Mouse (Mus musculus) T-helper 1 cell (primary cell): ENCODE results near the gene Ipcef1.

Experiments used
- in situ Hi-C: fragments of 300-600 bp; cut with MboI, MseI; formaldehyde crosslinking; loops from one replicate; pipeline ENCODE4 v1.15.1; 2025; ENCODE audit warnings: high pct_unique_total_duplicates

The Ipcef1 gene

GRCm38 (mm10) chr10:7052315-7053017 is at the start of gene Ipcef1:
Gene Ipcef1 (minus strand): TSS chr10:7052478.
- in situ Hi-C loops = no loop called here

GRCm38 (mm10) chr10:7077971-7078370 is 25.7 kb upstream of the Ipcef1 start:
- in situ Hi-C loops = loop anchor here (5.0 to 10.0 kb wide), 2 partner anchors 186 to 1043 kb away; no protein-coding TSS in a partner anchor

- in situ Hi-C loops = loop anchor here (5.0 to 10.0 kb wide), 2 partner anchors 185 to 1043 kb away; no protein-coding TSS in a partner anchor
Measured at GRCm38 (mm10) chr10:7077389-7077808, 25.1 kb upstream of the Ipcef1 start.

GRCm38 (mm10) chr10:7076662-7077211 is 24.5 kb upstream of the Ipcef1 start:
- in situ Hi-C loops = loop anchor here (5.0 to 10.0 kb wide), 2 partner anchors 184 to 1042 kb away; no protein-coding TSS in a partner anchor

GRCm38 (mm10) chr10:7076201-7076600 is 23.9 kb upstream of the Ipcef1 start:
- in situ Hi-C loops = loop anchor here (5.0 to 10.0 kb wide), 2 partner anchors 184 to 1041 kb away; no protein-coding TSS in a partner anchor

- in situ Hi-C loops = loop anchor here (5.0 to 10.0 kb wide), 2 partner anchors 183 to 1041 kb away; no protein-coding TSS in a partner anchor
Measured at GRCm38 (mm10) chr10:7075661-7076060, 23.4 kb upstream of the Ipcef1 start.

- in situ Hi-C loops = loop anchor here (10.0 kb wide), 1 partner anchor 1039 kb away; no protein-coding TSS in a partner anchor
Measured at GRCm38 (mm10) chr10:7074231-7074630, 22.0 kb upstream of the Ipcef1 start.

GRCm38 (mm10) chr10:7070924-7071323 is 18.6 kb upstream of the Ipcef1 start:
- in situ Hi-C loops = loop anchor here (10.0 kb wide), 1 partner anchor 1036 kb away; no protein-coding TSS in a partner anchor

GRCm38 (mm10) chr10:7070100-7070835 is 18.0 kb upstream of the Ipcef1 start:
- in situ Hi-C loops = loop anchor here (10.0 kb wide), 1 partner anchor 1035 kb away; no protein-coding TSS in a partner anchor

- in situ Hi-C loops = no loop called here
Measured at GRCm38 (mm10) chr10:7069090-7069489, 16.8 kb upstream of the Ipcef1 start.

GRCm38 (mm10) chr10:7068608-7069007 is 16.3 kb upstream of the Ipcef1 start:
- in situ Hi-C loops = no loop called here

- in situ Hi-C loops = no loop called here
Measured at GRCm38 (mm10) chr10:7063752-7064457, 11.6 kb upstream of the Ipcef1 start.

- in situ Hi-C loops = no loop called here
Measured at GRCm38 (mm10) chr10:7062993-7063392, 10.7 kb upstream of the Ipcef1 start.

GRCm38 (mm10) chr10:7060326-7060725 is 8.0 kb upstream of the Ipcef1 start:
- in situ Hi-C loops = no loop called here

GRCm38 (mm10) chr10:7057546-7057945 is 5.3 kb upstream of the Ipcef1 start:
- in situ Hi-C loops = no loop called here

- in situ Hi-C loops = no loop called here
Measured at GRCm38 (mm10) chr10:7054560-7055205, 2.4 kb upstream of the Ipcef1 start.

GRCm38 (mm10) chr10:7049901-7050300 is 2.4 kb downstream of the Ipcef1 start:
- in situ Hi-C loops = no loop called here

GRCm38 (mm10) chr10:7047919-7048291 is 4.4 kb downstream of the Ipcef1 start:
- in situ Hi-C loops = no loop called here

GRCm38 (mm10) chr10:7047288-7047918 is 4.9 kb downstream of the Ipcef1 start:
- in situ Hi-C loops = no loop called here

- in situ Hi-C loops = no loop called here
Measured at GRCm38 (mm10) chr10:7043896-7044295, 8.4 kb downstream of the Ipcef1 start.
